Mouse (Mus musculus): ENCODE measurements around the gene Ip6k1. TPM values are rescaled to one million over a fixed set of nuclear protein-coding genes. Genes with fewer than 3 reads are reported as not detected.

Gene Ip6k1
- polyA plus RNA-seq, 1 experiment = 34.4 TPM

- H3ac ChIP-seq (ENCODE audit: control insufficient read depth, insufficient read length) = no peak overlapping the region
- no peaks in the 10 kb centered on the region for H3K27me3 ChIP-seq (ENCODE audit: control insufficient read depth, insufficient read depth, insufficient read length)
- no peaks in the 10 kb centered on the region for H3K36me3 ChIP-seq (ENCODE audit: control insufficient read depth, insufficient read depth)
- no peak overlapping the region for H3K4me2 ChIP-seq (ENCODE audit: low read depth)
- no peaks in the 10 kb centered on the region for H3K79me2 ChIP-seq (ENCODE audit: control insufficient read depth, insufficient read depth)
- H3K4me3 ChIP-seq = no peak overlapping the region
- no peak for TF ChIP-seq CEBPB (IDR thresholded peaks at IDR 0.05; ENCODE audit: insufficient read depth, poor library complexity, severe bottlenecking)
- no peak for TF ChIP-seq SRF (IDR thresholded peaks at IDR 0.05; ENCODE audit: control insufficient read depth, insufficient read length, low read depth)
- TF ChIP-seq MYOG (IDR thresholded peaks at IDR 0.05; ENCODE audit: control insufficient read depth in 1 of 3, insufficient read depth in 1 of 3, insufficient read length in 2 of 3, low read depth in 2 of 3) = no peak
- no peak for TF ChIP-seq USF1 (IDR thresholded peaks at IDR 0.05; ENCODE audit: low read depth)
- TF ChIP-seq TCF3 (IDR thresholded peaks at IDR 0.05; ENCODE audit: insufficient read length, low read depth) = no peak
- TF ChIP-seq MAX (IDR thresholded peaks at IDR 0.05; ENCODE audit: low read depth) = no peak
- TF ChIP-seq REST (IDR thresholded peaks at IDR 0.05; ENCODE audit: insufficient read depth, insufficient read length) = no peak
- TF ChIP-seq POLR2A (IDR thresholded peaks at IDR 0.05; ENCODE audit: insufficient read length, low read depth) = no peak
- TF ChIP-seq TCF12 (IDR thresholded peaks at IDR 0.05; ENCODE audit: insufficient read depth, poor library complexity, severe bottlenecking) = no peak
- TF ChIP-seq POLR2AphosphoS2 (IDR thresholded peaks at IDR 0.05; ENCODE audit: insufficient read length, low read depth) = no peak
- TF ChIP-seq MYOD1 (IDR thresholded peaks at IDR 0.05; ENCODE audit: control insufficient read depth in 1 of 3, insufficient read length in 2 of 3, low read depth in 2 of 3) = no peak
- no peak for TF ChIP-seq E2F4 (IDR thresholded peaks at IDR 0.05; ENCODE audit: insufficient read depth)
Observed at GRCm38 (mm10) chr9:107960928-107961327, 41.4 kb upstream of the Ip6k1 start.

- H3K4me3 ChIP-seq = no peak overlapping the region
- no peaks in the 10 kb centered on the region for H3K79me2 ChIP-seq (ENCODE audit: control insufficient read depth, insufficient read depth)
- H3K27me3 ChIP-seq (ENCODE audit: control insufficient read depth, insufficient read depth, insufficient read length) = no peaks in the 10 kb centered on the region
- H3ac ChIP-seq (ENCODE audit: control insufficient read depth, insufficient read length) = no peak overlapping the region
- H3K4me2 ChIP-seq (ENCODE audit: low read depth) = no peak overlapping the region
- no peak for TF ChIP-seq E2F4 (IDR thresholded peaks at IDR 0.05; ENCODE audit: insufficient read depth)
- no peak for TF ChIP-seq TCF12 (IDR thresholded peaks at IDR 0.05; ENCODE audit: insufficient read depth, poor library complexity, severe bottlenecking)
- TF ChIP-seq REST (IDR thresholded peaks at IDR 0.05; ENCODE audit: insufficient read depth, insufficient read length) = no peak
- no peak for TF ChIP-seq POLR2A (IDR thresholded peaks at IDR 0.05; ENCODE audit: insufficient read length, low read depth)
- no peak for TF ChIP-seq MYOG (IDR thresholded peaks at IDR 0.05; ENCODE audit: control insufficient read depth in 1 of 3, insufficient read depth in 1 of 3, insufficient read length in 2 of 3, low read depth in 2 of 3)
- no peak for TF ChIP-seq MYOD1 (IDR thresholded peaks at IDR 0.05; ENCODE audit: control insufficient read depth in 1 of 3, insufficient read length in 2 of 3, low read depth in 2 of 3)
- no peak for TF ChIP-seq USF1 (IDR thresholded peaks at IDR 0.05; ENCODE audit: low read depth)
- no peak for TF ChIP-seq SRF (IDR thresholded peaks at IDR 0.05; ENCODE audit: control insufficient read depth, insufficient read length, low read depth)
- no peak for TF ChIP-seq CEBPB (IDR thresholded peaks at IDR 0.05; ENCODE audit: insufficient read depth, poor library complexity, severe bottlenecking)
- no peak for TF ChIP-seq MAX (IDR thresholded peaks at IDR 0.05; ENCODE audit: low read depth)
- no peak for TF ChIP-seq TCF3 (IDR thresholded peaks at IDR 0.05; ENCODE audit: insufficient read length, low read depth)
- no peaks in the 10 kb centered on the region for H3K36me3 ChIP-seq (ENCODE audit: control insufficient read depth, insufficient read depth)
Observed at GRCm38 (mm10) chr9:107961351-107961762, 40.9 kb upstream of the Ip6k1 start.

GRCm38 (mm10) chr9:107961881-107962280, 40.4 kb upstream of the Ip6k1 start:
- no peak overlapping the region for H3ac ChIP-seq (ENCODE audit: control insufficient read depth, insufficient read length)
- H3K36me3 ChIP-seq (ENCODE audit: control insufficient read depth, insufficient read depth) = no peaks in the 10 kb centered on the region
- no peak overlapping the region for H3K4me2 ChIP-seq (ENCODE audit: low read depth)
- no peaks in the 10 kb centered on the region for H3K79me2 ChIP-seq (ENCODE audit: control insufficient read depth, insufficient read depth)
- no peak overlapping the region for H3K4me3 ChIP-seq
- H3K27me3 ChIP-seq (ENCODE audit: control insufficient read depth, insufficient read depth, insufficient read length) = no peaks in the 10 kb centered on the region
- TF ChIP-seq POLR2AphosphoS2 (IDR thresholded peaks at IDR 0.05; ENCODE audit: insufficient read length, low read depth) = no peak
- no peak for TF ChIP-seq REST (IDR thresholded peaks at IDR 0.05; ENCODE audit: insufficient read depth, insufficient read length)
- no peak for TF ChIP-seq CEBPB (IDR thresholded peaks at IDR 0.05; ENCODE audit: insufficient read depth, poor library complexity, severe bottlenecking)
- TF ChIP-seq MYOG (IDR thresholded peaks at IDR 0.05; ENCODE audit: control insufficient read depth in 1 of 3, insufficient read depth in 1 of 3, insufficient read length in 2 of 3, low read depth in 2 of 3) = no peak
- no peak for TF ChIP-seq E2F4 (IDR thresholded peaks at IDR 0.05; ENCODE audit: insufficient read depth)
- no peak for TF ChIP-seq TCF3 (IDR thresholded peaks at IDR 0.05; ENCODE audit: insufficient read length, low read depth)
- no peak for TF ChIP-seq SRF (IDR thresholded peaks at IDR 0.05; ENCODE audit: control insufficient read depth, insufficient read length, low read depth)
- TF ChIP-seq MAX (IDR thresholded peaks at IDR 0.05; ENCODE audit: low read depth) = no peak
- TF ChIP-seq MYOD1 (IDR thresholded peaks at IDR 0.05; ENCODE audit: control insufficient read depth in 1 of 3, insufficient read length in 2 of 3, low read depth in 2 of 3) = no peak
- TF ChIP-seq TCF12 (IDR thresholded peaks at IDR 0.05; ENCODE audit: insufficient read depth, poor library complexity, severe bottlenecking) = no peak
- TF ChIP-seq USF1 (IDR thresholded peaks at IDR 0.05; ENCODE audit: low read depth) = no peak
- no peak for TF ChIP-seq POLR2A (IDR thresholded peaks at IDR 0.05; ENCODE audit: insufficient read length, low read depth)

- Histone ChIP-seq H3K36me3 (ENCODE audit: control insufficient read depth, insufficient read depth) (no peaks in the 10 kb centered on the region), H3K27me3 (ENCODE audit: control insufficient read depth, insufficient read depth, insufficient read length) (no peaks in the 10 kb centered on the region), H3K4me2 (ENCODE audit: low read depth) (no peak overlapping the region), H3K79me2 (ENCODE audit: control insufficient read depth, insufficient read depth) (no peaks in the 10 kb centered on the region), H3K4me3 (no peak overlapping the region), H3ac (ENCODE audit: control insufficient read depth, insufficient read length) (no peak overlapping the region)
- no peak for TF ChIP-seq POLR2A (IDR thresholded peaks at IDR 0.05; ENCODE audit: insufficient read length, low read depth)
- TF ChIP-seq TCF12 (IDR thresholded peaks at IDR 0.05; ENCODE audit: insufficient read depth, poor library complexity, severe bottlenecking) = no peak
- no peak for TF ChIP-seq MYOG (IDR thresholded peaks at IDR 0.05; ENCODE audit: control insufficient read depth in 1 of 3, insufficient read depth in 1 of 3, insufficient read length in 2 of 3, low read depth in 2 of 3)
- TF ChIP-seq E2F4 (IDR thresholded peaks at IDR 0.05; ENCODE audit: insufficient read depth) = no peak
- TF ChIP-seq POLR2AphosphoS2 (IDR thresholded peaks at IDR 0.05; ENCODE audit: insufficient read length, low read depth) = no peak
- no peak for TF ChIP-seq USF1 (IDR thresholded peaks at IDR 0.05; ENCODE audit: low read depth)
- TF ChIP-seq REST (IDR thresholded peaks at IDR 0.05; ENCODE audit: insufficient read depth, insufficient read length) = no peak
- no peak for TF ChIP-seq MAX (IDR thresholded peaks at IDR 0.05; ENCODE audit: low read depth)
- no peak for TF ChIP-seq CEBPB (IDR thresholded peaks at IDR 0.05; ENCODE audit: insufficient read depth, poor library complexity, severe bottlenecking)
- no peak for TF ChIP-seq SRF (IDR thresholded peaks at IDR 0.05; ENCODE audit: control insufficient read depth, insufficient read length, low read depth)
- no peak for TF ChIP-seq TCF3 (IDR thresholded peaks at IDR 0.05; ENCODE audit: insufficient read length, low read depth)
- TF ChIP-seq MYOD1 (IDR thresholded peaks at IDR 0.05; ENCODE audit: control insufficient read depth in 1 of 3, insufficient read length in 2 of 3, low read depth in 2 of 3) = no peak
Observed at GRCm38 (mm10) chr9:107962916-107963315, 39.4 kb upstream of the Ip6k1 start.

All from myocyte (in vitro differentiated cells).